Mouse (Mus musculus): ENCODE results near the gene Lztfl1.
"Not testable (repeated sequence)": the region's sequence is repeated elsewhere in the genome, so short reads cannot be mapped to it uniquely, and the experiment has no call there.

The Lztfl1 gene

DNA sequence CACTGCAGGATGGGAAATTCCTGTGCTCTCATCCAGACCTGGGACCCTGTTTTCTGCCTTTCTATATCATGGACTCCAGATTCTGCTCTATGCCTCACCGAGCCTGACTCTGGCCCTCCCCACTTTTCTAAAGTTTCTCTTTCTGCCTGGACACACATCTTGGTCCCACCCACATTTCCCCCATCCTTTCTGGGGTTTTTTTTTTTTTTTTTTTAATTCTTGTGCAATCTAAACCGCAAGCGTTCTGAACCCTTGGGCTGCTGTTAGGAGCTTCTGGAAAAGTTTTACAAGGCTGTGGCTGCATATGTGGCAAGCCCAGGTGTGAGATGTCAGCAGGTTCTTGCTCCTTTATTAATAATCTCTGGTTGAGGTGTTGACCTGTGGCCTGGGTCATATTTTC, 33.8 kb downstream of the Lztfl1 start:
- in situ Hi-C loops (cut with MboI; ENCODE audit: low sequenced_read_pairs) = no loop called here

DNA sequence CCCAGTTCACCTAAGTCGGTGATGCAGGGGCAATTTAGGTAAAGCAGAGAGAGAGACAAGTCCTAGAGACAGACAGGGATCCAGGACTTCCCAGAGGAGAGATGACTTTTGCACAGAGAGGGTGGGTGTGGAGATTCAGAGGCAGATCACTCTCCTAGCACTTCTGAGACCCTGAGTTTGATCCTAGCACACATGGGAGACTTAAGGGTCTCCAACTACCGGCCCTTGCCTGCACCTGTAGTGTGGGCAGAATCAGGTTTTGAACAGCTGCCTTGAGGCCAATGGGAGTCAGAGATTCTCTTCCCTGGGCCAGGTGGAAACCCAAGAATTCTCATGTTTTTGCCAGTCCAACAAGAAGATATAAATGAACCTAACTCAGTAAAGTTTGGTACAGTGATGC, 38.3 kb downstream of the Lztfl1 start:
- in situ Hi-C loops (cut with MboI; ENCODE audit: low sequenced_read_pairs) = no loop called here

DNA sequence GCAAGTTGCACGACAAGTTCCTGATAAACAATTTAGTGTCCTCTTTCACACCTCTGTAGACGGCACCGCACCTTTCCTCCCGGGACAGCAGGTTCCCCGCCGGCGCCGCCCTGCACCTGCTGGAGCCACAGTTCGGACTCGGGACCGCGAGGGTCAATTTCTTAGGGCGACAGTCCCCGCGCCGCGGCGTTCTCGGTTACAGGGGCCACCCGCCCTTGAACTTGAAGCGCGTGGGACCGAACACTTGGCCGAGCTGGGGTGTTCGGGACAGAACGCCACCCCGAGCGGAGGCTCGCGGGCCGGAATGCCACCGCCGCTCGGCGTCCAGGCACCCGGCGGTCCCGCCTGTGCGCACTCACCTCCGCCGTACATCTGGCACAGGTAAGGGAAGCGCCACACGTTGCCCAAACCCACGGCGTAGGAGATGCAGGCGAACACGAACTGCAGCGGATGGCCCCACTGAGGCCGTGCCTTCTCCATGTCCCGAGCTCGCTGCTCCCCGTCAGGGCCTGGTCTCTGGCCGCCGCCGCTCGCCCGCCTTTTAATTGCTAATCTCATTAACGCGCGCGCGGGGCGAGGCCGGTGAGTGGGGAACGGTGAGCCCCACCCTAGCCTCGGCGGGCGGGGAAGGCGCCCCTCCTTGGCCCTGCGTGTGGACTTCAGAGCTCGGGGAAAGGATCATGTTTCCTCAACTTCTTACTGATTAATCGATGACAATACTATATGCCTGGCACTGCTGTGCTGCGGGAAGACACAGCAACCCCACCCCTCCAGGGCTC, 39.0 kb downstream of the Lztfl1 start, which contains the start of the genes Ccr9 and Slc6a20a:
Gene Ccr9, plus strand, starts transcription at position 113 of the 779 bp plus-strand sequence.
Gene Slc6a20a, minus strand, starts transcription at position 559 of the 779 bp plus-strand sequence.
- in situ Hi-C loops (cut with MboI; ENCODE audit: low sequenced_read_pairs) = no loop called here

DNA sequence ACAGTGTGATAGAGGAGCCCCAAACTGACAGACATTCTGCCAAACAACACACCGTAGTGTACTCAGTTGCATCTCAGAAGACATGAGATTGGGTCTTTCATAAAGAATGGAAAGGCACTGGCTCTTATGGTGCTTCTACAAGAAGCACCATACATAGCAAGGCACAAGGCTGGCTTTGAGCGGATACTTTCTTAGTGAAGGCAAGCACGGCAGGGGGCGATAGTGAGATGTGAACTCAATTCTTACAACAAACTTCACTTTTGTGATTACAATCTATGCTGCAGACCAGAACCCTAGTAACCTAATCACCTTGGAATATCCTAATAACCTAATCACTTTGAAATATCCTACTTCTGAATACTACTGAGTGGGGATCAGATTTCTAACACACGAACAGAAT, 51.9 kb downstream of the Lztfl1 start:
- in situ Hi-C loops (cut with MboI; ENCODE audit: low sequenced_read_pairs) = no loop called here

DNA sequence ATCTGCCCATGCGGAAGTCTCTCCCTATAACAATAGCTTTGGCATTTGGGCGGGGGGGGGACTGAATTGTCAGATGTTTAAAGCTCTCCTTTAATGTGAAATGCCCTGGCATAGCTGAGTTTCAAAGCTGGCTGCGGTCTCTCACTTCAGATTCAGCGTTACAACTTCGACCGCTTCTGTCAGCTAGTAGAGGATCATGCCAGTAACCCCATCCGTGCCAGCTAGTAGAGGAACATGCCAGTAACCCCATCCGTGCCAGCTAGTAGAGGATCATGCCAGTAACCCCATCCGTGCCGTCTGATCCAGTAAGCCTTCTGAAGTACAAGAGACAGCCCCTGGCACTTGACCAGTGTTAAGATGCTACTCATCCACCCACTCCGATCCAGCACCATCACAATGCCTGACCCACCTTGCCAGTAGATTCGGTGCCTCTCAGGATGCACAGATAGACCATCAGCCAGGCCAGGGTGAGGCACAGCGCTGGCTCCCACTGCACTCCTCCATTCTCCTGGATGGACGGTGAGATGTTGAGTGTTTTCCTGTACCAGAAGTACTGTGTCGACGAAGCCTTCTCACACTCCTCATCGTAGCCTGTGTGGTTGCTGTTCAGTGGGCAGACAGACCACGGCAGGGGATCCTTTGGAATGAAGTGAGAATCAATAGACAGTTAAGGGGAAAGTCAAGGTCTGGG, 57.4 kb downstream of the Lztfl1 start:
- in situ Hi-C loops (cut with MboI; ENCODE audit: low sequenced_read_pairs) = not testable (repeated sequence)

GRCm38 (mm10) chr9:123658981-123659380, 58.5 kb downstream of the Lztfl1 start:
- in situ Hi-C loops (cut with MboI; ENCODE audit: low sequenced_read_pairs) = no loop called here

- in situ Hi-C loops (cut with MboI; ENCODE audit: low sequenced_read_pairs) = no loop called here
Measured at GRCm38 (mm10) chr9:123657457-123657856, 60.0 kb downstream of the Lztfl1 start.

GRCm38 (mm10) chr9:123651369-123651768, 66.1 kb downstream of the Lztfl1 start:
- in situ Hi-C loops (cut with MboI; ENCODE audit: low sequenced_read_pairs) = no loop called here

DNA sequence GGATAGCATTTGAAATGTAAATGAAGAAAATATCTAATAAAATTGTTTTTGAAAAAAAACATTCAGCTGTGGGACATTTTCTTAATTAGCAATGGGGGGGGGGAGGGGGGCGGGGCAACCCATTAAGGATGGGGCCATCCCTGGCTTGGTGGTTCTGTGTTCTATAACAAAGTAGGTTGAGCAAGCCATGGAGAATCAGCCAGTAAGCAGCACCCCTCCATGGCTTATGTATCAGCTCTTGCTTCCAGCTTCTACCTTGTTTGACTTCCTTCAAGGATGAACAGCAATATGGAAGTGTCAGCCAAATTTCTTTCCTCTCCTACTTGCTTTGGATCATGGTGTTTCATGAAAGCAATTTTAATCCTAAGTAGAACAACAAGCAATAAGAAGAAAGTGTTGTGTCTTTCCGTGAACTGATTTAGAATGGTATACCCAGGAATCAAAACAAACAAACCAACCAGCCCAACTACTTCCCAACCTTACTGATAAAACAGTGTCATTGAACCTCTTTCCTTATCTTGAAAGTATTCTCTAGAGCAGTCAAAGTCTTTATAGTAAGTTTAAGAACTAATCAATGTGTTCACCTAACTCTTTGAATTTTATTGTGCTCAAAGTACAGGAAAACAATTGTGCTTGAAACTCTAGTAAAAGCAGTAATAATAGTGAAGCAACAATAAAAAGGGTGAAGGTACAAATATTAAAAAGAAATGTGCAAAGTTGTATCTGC, 67.5 kb downstream of the Lztfl1 start:
- in situ Hi-C loops (cut with MboI; ENCODE audit: low sequenced_read_pairs) = no loop called here
